Mouse (Mus musculus) CD8-positive naive resting alpha-beta T cell, adult 57 days (primary cell): Measurements from ENCODE around the gene Iqce. TPM values are rescaled to one million over a fixed set of nuclear protein-coding genes. Genes with fewer than 3 reads are reported as not detected.

Experiments
- total RNA-seq: library from RNA; stranded (reverse); gene quantifications from one replicate; pipeline ENCODE4 v1.2.4, GENCODE M21; 2023

The Iqce gene
- total RNA-seq = 53.9 TPM

DNA sequence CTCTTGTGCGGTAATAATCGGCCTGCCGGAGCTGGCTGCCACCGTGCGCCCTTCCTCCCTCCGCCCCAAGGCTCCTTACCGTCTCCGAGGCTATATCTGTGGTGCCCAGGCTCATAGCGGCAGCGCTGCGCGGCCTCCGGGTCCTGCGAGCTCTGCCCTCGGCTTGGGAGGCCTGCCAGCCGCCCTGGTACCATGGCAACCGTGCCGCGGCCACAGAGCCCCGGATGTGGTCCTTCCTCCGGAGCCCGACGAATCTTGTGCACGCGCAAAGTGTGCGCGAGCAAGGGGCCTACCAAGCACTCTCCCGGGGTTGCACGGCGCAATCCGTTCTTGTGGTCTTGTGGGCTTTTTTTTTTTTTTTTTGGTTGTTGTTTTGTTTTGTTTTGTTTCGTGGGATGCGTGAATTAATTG, at the start of gene Iqce:
Gene Iqce (minus strand): TSS at position 276 of the 411 bp plus-strand sequence.

DNA sequence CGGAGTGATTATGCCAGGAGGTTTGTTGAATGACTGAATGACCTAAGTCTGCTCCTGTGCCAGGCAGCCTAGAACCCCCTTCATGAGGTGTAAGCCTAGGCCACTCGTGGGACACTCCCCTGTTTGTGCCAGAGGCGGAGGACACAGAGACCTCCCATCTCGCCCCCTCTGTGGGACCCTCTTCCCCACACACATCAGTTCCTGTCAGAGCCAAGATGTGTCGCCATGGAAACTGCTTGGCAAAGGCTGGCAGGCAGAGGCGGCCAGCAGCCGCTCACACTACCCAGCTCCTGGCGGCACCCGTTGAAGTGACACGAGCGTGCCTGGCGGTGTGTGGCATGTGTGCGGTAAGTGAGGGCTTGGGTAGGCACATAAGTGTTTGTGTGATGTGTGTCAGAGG, 21.6 kb upstream of the Iqce start, which contains the start of gene Amz1:
Gene Amz1 (plus strand): TSS at position 306 of the 400 bp plus-strand sequence.

DNA sequence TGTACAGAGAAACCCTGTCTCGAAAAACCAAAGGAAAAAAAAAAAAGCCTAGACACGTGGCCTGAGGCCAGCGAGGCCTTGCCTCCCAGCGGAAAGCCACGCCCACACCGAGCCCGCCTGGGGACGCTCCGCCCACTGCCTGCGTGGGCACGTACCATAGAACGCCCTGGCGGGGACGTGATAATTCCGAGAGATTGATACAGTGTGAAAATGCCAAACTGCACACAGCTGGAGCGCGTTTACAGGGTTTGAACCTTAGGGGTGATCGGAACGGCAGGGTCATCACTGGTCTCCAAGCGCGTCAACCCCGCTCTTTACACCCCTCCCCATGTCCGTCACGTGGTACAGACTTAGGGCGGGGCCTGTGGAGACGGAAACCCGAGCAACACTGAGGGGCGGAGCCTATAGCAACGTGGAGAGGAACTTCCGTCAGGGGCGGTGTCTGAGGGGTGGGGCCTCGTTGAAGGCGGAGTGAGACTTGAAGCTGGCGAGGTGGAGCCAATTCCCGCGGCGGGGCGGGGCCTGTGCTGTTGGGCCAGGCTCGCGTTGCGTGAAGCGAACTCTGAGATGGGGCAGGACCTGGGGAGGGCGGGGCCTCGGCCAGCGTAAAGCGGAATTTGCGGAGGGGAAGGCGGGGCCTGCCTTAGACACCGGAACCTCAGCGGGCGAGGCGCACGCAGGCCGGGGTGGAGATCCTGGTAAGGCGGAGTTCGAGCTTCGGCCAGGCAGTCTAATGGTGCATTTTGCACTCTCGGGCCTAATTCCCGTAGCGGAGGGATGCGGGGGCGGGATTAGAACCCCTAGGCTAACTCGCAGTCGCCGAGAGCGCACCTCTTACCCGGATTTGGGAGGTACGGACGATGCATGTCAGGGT, 2.4 kb upstream of the Iqce start, which contains the start of gene Brat1:
Gene Brat1 (plus strand): TSS at position 634 of the 874 bp plus-strand sequence.

DNA sequence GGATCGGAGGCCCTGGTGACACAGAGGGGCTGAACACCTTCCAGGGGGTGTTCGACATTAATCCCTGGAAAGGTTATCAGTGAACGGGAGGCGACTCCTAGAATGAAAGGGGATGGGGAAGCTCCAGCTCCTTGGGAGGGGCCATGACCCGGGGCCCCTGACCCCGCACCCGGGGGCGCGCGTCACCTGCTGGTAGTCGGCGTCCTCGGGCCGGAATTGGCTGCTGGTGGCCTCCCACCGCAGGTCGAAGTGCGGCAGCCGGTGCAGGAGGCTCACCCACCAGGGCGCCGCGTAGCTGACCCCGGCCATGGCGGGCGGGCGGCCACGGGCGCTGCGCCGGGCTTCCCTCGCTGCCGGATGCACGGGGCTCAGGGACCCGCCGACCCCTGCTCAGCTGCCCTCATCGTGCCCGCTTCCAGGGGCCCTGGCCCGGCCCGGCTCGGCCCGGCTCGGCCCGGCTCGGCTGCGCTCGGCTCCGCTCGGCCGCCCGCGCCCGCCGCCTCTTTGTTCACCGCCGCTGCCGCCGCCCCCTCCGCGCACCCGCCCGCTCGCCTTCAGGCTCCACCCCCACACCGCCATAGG, 53.6 kb downstream of the Iqce start, which contains the start of gene Ttyh3:
Gene Ttyh3 (minus strand): TSS at position 513 of the 582 bp plus-strand sequence.

Other genes with a start within 250 kb of the Iqce start
- gene Chst12, start 196.8 kb downstream of the Iqce start, total RNA-seq = 13.0 TPM
- 1.9 TPM for gene Grifin, start 137.3 kb downstream of the Iqce start, total RNA-seq
- gene Lfng, start 95.1 kb downstream of the Iqce start, total RNA-seq = 136 TPM
- gene Ttyh3, start 53.3 kb downstream of the Iqce start, total RNA-seq = 66.0 TPM
- 22.8 TPM for gene Brat1, start 2.6 kb upstream of the Iqce start, total RNA-seq
- 2.0 TPM for gene Amz1, start 21.7 kb upstream of the Iqce start, total RNA-seq
- 13.7 TPM for gene Gna12, start 128.1 kb upstream of the Iqce start, total RNA-seq